Mouse (Mus musculus) gastrocnemius, postnatal 10 days (tissue): ENCODE measurements around the gene Elf5. TPM values are rescaled to one million over a fixed set of nuclear protein-coding genes. Genes with fewer than 3 reads are reported as not detected.
A peak's percentile ranks its signal among the peaks of the same experiment; 100 is the strongest.

Experiments used
- DNase-seq: peaks from one replicate; pipeline ENCODE4 v3.0.0; 2021; ENCODE audit warnings: mixed read lengths
- total RNA-seq, 2 experiments: library from RNA; stranded (reverse); gene quantifications; 2 replicates each; pipeline ENCODE4 v1.2.3; 2021

Elf5 gene
- total RNA-seq, 2 experiments from 2014 or later: not detected

DNA sequence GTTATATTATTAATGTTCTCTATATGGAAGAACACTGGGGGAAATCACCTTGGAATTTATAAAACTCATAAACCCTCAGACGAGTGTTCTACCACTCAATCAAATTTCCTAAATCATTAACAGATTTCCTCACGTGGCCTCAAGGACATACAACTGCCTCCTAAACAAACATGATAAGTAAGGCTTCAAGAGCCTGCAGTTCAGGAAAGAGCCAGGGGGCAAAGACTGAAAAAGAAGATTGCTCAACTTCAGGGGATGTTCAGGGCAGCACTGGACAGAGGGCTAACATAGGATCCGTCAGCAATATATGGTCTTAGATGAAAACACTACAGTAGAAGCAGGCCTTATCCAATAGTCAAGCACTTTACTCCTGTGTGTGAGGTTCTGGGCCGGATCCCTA is 66.0 kb downstream of the Elf5 start:
- DNase-seq: no peak

DNA sequence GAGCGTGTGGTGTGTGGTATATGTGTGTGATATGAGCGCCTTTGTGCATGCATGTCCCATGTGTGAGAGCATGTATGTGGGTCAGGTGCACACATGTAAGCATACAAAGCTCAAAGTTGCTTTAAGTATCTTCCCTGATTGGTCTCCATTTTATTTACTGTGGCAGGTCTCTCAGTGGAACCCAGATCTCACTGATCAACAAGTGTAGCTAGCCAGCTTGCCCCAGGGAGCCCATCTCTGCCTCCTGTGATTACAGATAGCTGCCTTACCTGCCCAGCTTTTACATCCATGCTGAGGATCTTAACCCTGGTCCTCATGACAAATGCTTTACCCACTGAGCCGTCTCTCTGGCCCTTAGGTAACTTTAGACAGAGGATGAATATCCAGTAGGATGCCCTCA is 66.8 kb downstream of the Elf5 start:
- no peak for DNase-seq

DNA sequence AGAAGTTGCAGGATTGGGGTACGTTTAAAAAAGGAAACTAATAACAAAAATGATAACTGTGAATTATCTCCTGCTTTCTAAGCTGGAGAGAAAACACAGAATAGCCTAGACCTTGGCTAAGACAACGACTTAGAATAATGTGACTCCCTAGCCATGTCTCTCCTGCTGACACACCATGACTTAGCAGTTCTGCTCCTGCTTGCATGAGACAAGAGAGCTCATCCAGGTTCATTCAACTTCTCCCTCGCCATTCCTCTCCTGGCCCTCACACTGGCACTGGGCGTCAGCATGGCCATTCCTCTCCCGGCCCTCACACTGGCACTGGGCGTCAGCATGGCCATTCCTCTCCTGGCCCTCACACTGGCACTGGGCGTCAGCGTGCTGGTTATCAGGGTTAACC is 68.8 kb downstream of the Elf5 start:
- DNase-seq: no peak

DNA sequence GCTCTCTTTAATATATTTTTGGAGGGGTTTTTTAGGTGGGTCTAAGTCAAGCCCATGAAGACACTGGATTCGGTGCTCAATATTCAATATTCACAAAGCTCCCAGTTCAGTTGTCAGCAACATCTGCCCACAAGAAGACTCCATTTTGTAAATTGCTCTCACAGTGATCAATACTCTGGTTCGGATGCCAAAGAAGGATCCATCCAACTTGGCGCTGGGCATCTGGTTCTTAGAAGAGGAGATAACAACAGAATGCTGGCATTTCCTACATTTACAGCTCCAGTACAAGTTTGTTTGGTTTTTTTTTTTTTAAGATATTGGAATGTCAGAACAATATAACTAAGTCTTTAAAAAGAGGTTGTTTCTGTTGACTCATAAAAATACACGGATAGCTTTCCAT is 69.4 kb downstream of the Elf5 start:
- no peak for DNase-seq

DNA sequence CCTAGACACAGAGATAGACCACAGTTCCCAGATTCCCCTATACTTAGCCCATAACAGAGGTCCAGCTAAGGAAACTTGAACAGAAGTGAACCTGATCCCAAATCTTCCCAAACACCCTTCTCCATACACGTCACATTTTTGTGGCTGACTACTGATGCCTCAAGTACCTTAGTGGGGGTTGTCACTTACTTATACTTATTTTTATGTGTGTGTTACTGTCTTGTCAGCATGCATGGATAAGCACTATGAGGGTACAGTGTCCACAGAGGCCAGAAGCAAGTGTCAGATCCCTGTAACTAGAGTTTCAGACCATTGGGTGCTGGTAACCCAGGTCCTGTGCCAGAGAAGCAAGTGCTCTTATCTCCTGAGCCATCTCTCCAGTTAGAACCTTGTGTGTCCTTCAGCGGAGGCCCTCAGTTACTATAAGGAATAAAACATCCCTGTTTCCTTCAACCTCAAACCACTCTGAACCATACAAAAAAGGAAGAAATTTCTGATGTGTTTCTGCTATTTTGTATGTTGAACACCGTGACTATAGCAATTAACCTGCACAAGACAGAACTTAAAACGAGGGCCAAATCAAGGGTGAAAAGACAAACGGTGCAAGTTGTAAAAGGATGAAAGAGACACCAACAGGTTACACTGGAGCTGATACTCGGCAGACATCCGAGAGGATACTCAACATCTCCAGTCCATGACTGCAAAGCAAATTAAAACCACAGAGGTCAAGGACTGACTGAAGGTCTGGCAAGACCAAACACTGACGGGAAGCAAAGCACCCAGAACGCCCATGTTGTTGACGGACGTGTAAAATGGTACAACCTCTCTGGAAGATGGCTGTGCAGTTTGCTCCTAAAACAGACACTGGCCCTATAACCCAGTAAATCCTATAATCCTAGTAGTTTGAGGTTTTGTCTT is 70.1 kb downstream of the Elf5 start:
- no peak for DNase-seq

DNA sequence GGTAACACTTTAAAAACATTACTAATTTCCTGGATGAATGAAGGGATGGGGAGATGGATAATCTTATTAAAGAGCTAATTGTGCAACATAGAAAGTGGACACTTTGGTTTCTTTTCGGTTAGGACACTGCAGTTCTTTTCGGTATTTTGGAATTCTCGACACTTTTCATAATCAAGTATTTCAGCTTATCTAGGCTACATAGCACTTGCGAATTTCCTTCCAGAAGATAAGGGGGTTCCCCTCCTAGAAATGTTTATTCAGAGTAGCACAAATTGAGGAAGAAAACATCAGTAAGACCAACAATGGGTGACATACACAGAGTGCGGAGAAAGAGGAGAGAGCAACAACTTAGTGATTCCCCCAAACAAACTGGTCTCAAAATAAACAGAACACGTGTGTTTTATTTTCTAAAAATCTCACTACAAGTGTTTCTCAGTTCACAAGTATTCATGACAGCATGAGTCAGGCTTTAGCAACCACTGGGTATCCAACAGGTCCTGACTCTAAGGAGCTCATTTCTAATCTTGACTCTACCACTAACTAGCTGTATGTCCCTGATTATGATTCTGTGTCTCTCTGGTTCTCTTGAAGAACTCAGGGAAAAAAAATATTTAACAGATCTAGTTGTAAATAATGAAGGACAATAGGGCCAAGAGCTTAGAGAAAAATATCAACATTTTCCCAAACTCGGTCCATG is 71.9 kb downstream of the Elf5 start:
- no peak for DNase-seq

DNA sequence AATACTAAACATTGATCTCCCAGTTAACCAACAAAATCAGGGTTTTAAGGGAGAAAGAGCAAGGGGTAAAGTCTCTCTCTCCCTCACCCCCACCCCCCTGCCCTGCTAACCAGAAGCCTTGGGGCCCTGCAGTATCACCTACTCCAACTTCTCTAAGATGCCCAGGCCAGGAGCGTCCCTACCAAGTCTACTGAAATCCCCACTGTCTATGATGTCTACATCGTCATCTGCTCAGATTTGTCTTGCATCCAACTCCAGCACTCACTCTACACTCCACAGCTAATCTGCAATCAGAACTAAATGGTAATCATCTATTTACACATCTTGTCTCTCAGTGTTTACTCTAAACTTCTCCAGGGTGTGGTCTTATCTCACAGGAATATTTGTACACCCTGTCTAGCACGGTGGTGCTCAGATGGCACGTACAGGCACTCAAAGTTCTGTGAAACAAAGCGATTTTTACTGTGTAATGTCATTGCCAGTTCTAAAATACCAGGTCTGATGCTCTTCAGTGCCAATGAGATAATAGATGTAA is 72.6 kb downstream of the Elf5 start:
- no peak for DNase-seq

DNA sequence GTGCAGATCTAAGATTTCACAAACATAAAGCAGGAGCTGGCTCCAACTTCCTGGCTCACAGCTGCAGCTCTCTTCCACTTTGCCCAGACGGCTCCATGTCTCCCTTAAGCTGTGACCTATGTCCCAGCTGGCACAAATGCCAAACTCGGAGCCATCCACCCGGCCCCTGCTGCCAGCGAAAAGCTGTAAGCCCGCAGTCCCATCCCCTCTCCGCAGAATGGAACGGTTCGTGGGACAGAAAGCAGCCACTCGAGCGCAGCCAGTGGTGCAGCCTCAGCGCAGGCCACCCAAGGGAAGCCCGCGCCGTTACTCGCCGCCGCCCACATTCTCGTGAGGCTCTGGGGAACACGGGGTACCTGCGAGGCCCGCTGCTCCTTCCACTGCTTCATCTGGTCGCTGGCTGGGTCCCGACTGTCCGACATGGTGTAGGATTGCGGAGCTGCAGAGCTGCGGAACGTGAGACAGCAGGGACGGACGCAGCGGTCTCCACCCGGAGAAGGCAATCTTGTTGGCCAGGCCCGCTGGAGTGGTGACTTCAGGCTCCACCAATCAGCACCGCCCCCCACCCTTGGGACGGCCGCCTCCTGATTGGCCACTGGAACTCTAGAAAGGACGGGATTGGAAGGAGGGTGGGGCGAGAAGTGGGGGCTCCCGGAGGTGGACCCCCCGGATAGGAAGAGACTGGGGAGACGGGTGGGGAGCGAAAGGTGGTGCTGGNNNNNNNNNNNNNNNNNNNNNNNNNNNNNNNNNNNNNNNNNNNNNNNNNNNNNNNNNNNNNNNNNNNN is 73.3 kb downstream of the Elf5 start, which contains the start of gene Cat:
TSS of gene Cat (minus strand) at position 544 of the 785 bp plus-strand sequence.
- peak; percentile 95 for DNase-seq

DNA sequence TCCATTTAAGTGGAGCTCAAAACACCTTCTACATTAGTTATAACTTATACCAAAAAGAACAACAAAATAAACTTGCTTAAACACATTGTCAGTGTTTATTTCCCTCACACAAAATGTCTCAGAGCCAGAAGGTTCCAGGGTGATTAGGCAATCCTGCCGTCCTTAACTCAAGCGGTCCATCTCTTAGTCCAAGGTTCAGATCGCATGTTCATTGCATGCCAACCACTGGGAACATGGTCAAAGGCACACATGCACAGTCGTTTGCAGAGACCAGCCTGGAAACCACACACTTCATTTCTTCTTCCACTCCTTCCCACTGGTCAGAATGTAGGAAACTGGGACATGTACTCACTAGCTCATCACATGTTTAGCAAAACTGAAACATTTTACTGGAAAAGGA is 81.0 kb downstream of the Elf5 start:
- no peak for DNase-seq

DNA sequence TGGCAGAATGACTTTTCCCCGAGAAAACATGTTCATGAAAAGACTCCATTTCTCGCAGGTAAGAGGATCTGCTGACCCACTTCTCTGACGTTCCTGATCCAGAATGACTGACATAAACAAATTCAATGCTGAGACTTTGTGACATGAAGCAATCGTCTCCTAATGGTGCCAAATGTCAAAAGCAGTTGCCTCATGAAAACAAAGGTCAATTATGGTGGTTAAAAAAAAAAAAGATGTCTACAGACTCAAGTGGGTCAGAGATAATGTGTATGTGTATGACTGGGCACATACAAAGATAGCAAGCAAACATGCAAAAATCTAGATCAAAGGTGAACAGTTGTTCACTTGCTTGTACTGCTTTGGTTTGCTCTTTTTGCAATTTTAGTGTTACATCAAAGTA is 82.3 kb downstream of the Elf5 start:
- no peak for DNase-seq

DNA sequence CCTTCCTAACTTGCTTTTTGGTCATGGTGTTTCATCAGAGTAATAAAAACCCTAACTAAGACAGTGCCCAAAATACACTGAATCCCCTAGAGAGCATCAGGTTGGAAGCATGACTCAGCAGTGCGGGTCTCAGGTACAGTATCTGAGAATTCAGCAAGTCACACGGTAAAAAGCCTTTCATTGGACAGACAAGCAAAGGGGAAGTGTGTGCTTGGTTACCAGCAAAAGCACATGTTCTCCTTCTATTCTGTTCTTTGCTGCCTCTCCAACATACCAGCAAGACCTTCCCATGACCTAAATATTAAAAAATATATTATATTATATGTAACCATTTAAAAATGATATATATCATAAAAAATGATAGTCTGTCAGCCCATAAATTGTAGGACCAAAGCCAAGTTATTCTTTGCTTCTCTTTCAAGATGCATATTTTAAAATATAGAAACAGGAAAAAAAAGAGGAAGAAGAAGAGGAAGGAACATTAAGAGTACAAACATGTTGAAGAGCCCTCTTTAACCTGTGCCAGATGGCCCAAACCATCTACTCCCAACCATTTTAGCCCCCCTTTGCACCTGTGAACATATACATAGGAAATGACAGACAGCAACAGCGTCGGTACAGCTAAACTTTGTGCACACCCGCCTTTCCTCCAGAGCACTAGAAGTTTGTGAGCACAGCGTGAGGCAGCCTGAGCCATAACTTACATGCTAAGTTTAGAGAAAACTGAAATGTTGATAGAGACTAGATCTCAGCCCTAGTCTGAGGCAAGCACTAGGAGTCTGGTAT is 84.3 kb downstream of the Elf5 start:
- no peak for DNase-seq

Other genes starting within 250 kb of the Elf5 start
- gene Ehf, start 108.4 kb upstream of the Elf5 start, total RNA-seq: not detected
- gene Cat, start 73.5 kb downstream of the Elf5 start, total RNA-seq: 10 to 100 TPM; 73.9 to 93.8 TPM
- gene Abtb2, start 154.6 kb downstream of the Elf5 start, total RNA-seq: 10 to 100 TPM; 11.0 to 13.6 TPM